Mouse (Mus musculus) G1E (cell line): ENCODE data around the gene Zfp362.

Experiments
- CTCF ChIP-seq: IDR thresholded peaks from 2 replicates; pipeline ENCODE4 v1.5.1; 2012; ENCODE audit warnings: low read depth, low read length, inconsistent platforms, mixed read lengths
- GATA1 ChIP-seq: IDR thresholded peaks from 2 replicates; pipeline ENCODE4 v1.6.1; 2012; ENCODE audit warnings: borderline replicate concordance, low read length, inconsistent platforms, mixed read lengths
- TAL1 ChIP-seq: conservative IDR thresholded peaks from 2 replicates; pipeline ENCODE4 v1.6.1; 2012; ENCODE audit warnings: low read depth, low read length, inconsistent platforms, mixed read lengths

DNA sequence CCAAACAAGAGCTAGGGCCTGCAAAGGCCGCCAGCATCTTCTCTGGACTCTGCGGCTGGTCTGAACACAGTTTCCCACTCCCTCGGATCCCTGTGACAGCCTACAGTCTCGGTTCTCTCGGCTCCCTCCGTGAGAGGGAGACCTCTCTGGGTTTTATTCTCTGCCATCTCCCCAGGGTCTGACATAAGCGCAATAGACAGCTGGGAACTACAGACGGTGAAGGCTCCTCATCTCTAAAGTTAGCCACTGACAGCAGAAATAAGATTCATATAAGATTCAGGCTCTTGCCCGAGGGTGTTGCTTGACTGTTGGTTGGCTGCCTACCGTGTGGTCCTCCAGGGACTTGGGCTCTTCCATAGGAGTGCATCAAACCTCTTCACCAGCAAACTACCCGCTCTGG, 28.3 kb downstream of the Zfp362 start:
- TF ChIP-seq CTCF (no peak), GATA1 (no peak), TAL1 (no peak)
